Mouse (Mus musculus) intestine, postnatal 0 days (tissue): ENCODE results near the gene Gadd45b. TPM values are rescaled to one million over a fixed set of nuclear protein-coding genes. Genes with fewer than 3 reads are reported as not detected.

Source experiments
- ATAC-seq: fragments of 200-750 bp; cut with Nextera tagmentation; 2 replicates; pipeline ENCODE4 v1.8.0; 2017; ENCODE audit warnings: mild to moderate bottlenecking, moderate TSS enrichment, moderate library complexity
- H3K27ac ChIP-seq: fragments of 300-500 bp; sonication (generic); 2 replicates; pipeline ENCODE4 v1.5.1; 2014; ENCODE audit warnings: mild to moderate bottlenecking, low read depth, low read length, moderate library complexity
- H3K27me3 ChIP-seq: fragments of 300-500 bp; sonication (generic); replicated peaks from 2 replicates; pipeline ENCODE4 v1.6.1; 2014; ENCODE audit warnings: low read length, mixed read lengths; ENCODE audit not compliant: control insufficient read depth, insufficient read depth
- H3K36me3 ChIP-seq: fragments of 300-500 bp; sonication (generic); 2 replicates; pipeline ENCODE4 v1.6.1; 2014; ENCODE audit warnings: mild to moderate bottlenecking, moderate library complexity; ENCODE audit not compliant: control insufficient read depth, insufficient read depth
- H3K4me1 ChIP-seq: fragments of 300-500 bp; sonication (generic); replicated peaks from 2 replicates; pipeline ENCODE4 v1.6.1; 2014; ENCODE audit warnings: antibody characterized with exemption, low read length, mixed read lengths; ENCODE audit not compliant: control insufficient read depth, insufficient read depth
- H3K4me2 ChIP-seq: fragments of 300-500 bp; sonication (generic); replicated peaks from 2 replicates; pipeline ENCODE4 v1.6.1; 2014; ENCODE audit warnings: low read depth, mild to moderate bottlenecking, moderate library complexity
- H3K4me3 ChIP-seq: fragments of 300-500 bp; sonication (generic); 2 replicates; pipeline ENCODE4 v1.5.1; 2014; ENCODE audit warnings: low read depth, low read length
- H3K9ac ChIP-seq: fragments of 300-500 bp; sonication (generic); 2 replicates; pipeline ENCODE4 v1.6.1; 2014; ENCODE audit warnings: mild to moderate bottlenecking, low read depth, low read length
- H3K9me3 ChIP-seq: fragments of 300-500 bp; sonication (generic); 2 replicates; pipeline ENCODE4 v1.6.1; 2016; ENCODE audit warnings: mixed run types; ENCODE audit not compliant: control insufficient read depth
- CTCF ChIP-seq: sonication (generic); IDR thresholded peaks from 2 replicates; pipeline ENCODE4 v1.5.1; 2016; ENCODE audit warnings: low read depth, mild to moderate bottlenecking, control low read depth, antibody characterized with exemption, moderate library complexity
- WGBS: fragments of 180-500 bp; shearing (Covaris S2); extraction: QIAGEN DNeasy Blood & Tissue Kit; methylation state at CpG from one replicate; pipeline ENCODE4 v1.1.7; 2014; 5-methylcytosine and 5-hydroxymethylcytosine counted together
- polyA plus RNA-seq: library from polyadenylated mRNA; unstranded; fragments of >200 nt; fragmentation: Nextera tagmentation; extraction: Ambion mirVana; gene quantifications from 2 replicates; pipeline ENCODE4 v1.2.1, GENCODE M21; 2015

Gene Gadd45b
- polyA plus RNA-seq, 1 experiment from 2014 or later, result 19.9 TPM

GRCm38 (mm10) chr10:80967101-80967656 is 37.3 kb downstream of the Gadd45b start:
- no peak for TF ChIP-seq CTCF
- no peak overlapping the region for H3K4me3 ChIP-seq
- ATAC-seq, result no peak
- no peak overlapping the region for H3K4me2 ChIP-seq
- H3K27me3 ChIP-seq, result no peaks in the 10 kb centered on the region
- H3K27ac ChIP-seq, result no peak overlapping the region
- no peaks in the 10 kb centered on the region for H3K36me3 ChIP-seq
- WGBS, result 40% methylated on average over 3 of the region's 3 CpGs
- peaks cover 10% of the 10 kb centered on the region; the same call in 1 of the 2 replicates for H3K4me1 ChIP-seq
- H3K9ac ChIP-seq, result no peak overlapping the region
- H3K9me3 ChIP-seq, result no peaks in the 10 kb centered on the region

DNA sequence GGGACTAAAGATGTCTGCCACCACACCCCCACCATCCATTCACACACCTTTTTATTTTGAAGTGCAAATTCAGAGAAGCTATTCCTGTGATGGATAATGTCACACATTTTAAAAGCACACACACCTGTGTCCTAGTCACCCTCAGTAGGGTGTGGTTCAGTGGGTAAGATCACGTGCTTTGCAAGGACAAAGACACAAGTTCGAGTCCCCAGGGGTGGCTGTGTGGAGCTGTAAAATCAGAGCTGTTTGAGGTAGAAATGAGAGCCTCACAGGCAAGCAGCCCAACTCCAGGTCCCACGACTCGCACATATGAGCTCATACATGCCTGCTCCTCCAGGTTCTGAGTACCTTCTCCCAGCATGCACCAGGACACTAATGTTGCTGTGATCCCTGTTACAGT is 38.2 kb downstream of the Gadd45b start:
- no peaks in the 10 kb centered on the region for H3K9me3 ChIP-seq
- H3K4me1 ChIP-seq, result peaks cover 18% of the 10 kb centered on the region
- WGBS, result 85% methylated on average over 4 of the region's 4 CpGs
- no peak overlapping the region for H3K27ac ChIP-seq
- no peaks in the 10 kb centered on the region for H3K36me3 ChIP-seq
- no peak for ATAC-seq
- H3K9ac ChIP-seq, result no peak overlapping the region
- TF ChIP-seq CTCF, result no peak
- no peak overlapping the region for H3K4me3 ChIP-seq
- H3K27me3 ChIP-seq, result no peaks in the 10 kb centered on the region
- H3K4me2 ChIP-seq, result no peak overlapping the region

- no peak overlapping the region for H3K4me2 ChIP-seq
- no peak for ATAC-seq
- H3K9ac ChIP-seq, result no peak overlapping the region
- H3K36me3 ChIP-seq, result no peaks in the 10 kb centered on the region
- H3K27ac ChIP-seq, result no peak overlapping the region
- 94% methylated on average over 3 of the region's 3 CpGs for WGBS
- no peaks in the 10 kb centered on the region for H3K9me3 ChIP-seq
- H3K4me1 ChIP-seq, result peaks cover 15% of the 10 kb centered on the region
- no peak overlapping the region for H3K4me3 ChIP-seq
- TF ChIP-seq CTCF, result no peak
- H3K27me3 ChIP-seq, result no peaks in the 10 kb centered on the region
Measured at GRCm38 (mm10) chr10:80969298-80969697, 39.4 kb downstream of the Gadd45b start.

- Histone ChIP-seq H3K27me3 (no peaks in the 10 kb centered on the region), H3K4me3 (no peak overlapping the region), H3K27ac (no peak overlapping the region), H3K9me3 (no peaks in the 10 kb centered on the region), H3K9ac (no peak overlapping the region), H3K4me2 (no peak overlapping the region), H3K36me3 (no peaks in the 10 kb centered on the region), H3K4me1 (peaks cover 15% of the 10 kb centered on the region)
- 81% methylated on average over 8 of the region's 8 CpGs for WGBS
- ATAC-seq, result no peak
- TF ChIP-seq CTCF, result no peak
Measured at GRCm38 (mm10) chr10:80970159-80970558, 40.3 kb downstream of the Gadd45b start.

GRCm38 (mm10) chr10:80971533-80971932 is 41.7 kb downstream of the Gadd45b start:
- WGBS, result 26% methylated on average over 15 of the region's 15 CpGs

GRCm38 (mm10) chr10:80972071-80972987 is 42.5 kb downstream of the Gadd45b start:
- peaks cover 15% of the 10 kb centered on the region for H3K4me1 ChIP-seq
- no peaks in the 10 kb centered on the region for H3K9me3 ChIP-seq
- no peaks in the 10 kb centered on the region for H3K36me3 ChIP-seq
- no peak for TF ChIP-seq CTCF
- H3K27ac ChIP-seq, result 0 out of 2 replicates have a peak overlapping the region, but pooled peaks have one; percentile 41
- H3K9ac ChIP-seq, result no peak overlapping the region
- WGBS, result 42% methylated on average over 11 of the region's 11 CpGs
- no peak for ATAC-seq
- H3K4me3 ChIP-seq, result no peak overlapping the region
- H3K4me2 ChIP-seq, result no peak overlapping the region
- no peaks in the 10 kb centered on the region for H3K27me3 ChIP-seq

More at GRCm38 (mm10) chr10:80971533-80971932, 41.7 kb downstream of the Gadd45b start:
- Histone ChIP-seq H3K4me2 (0 out of 2 replicates have a peak overlapping the region, but pooled peaks have one; percentile 7), H3K9me3 (no peaks in the 10 kb centered on the region), H3K4me3 (no peak overlapping the region), H3K36me3 (no peaks in the 10 kb centered on the region), H3K27ac (0 out of 2 replicates have a peak overlapping the region, but pooled peaks have one; percentile 41), H3K9ac (no peak overlapping the region), H3K27me3 (no peaks in the 10 kb centered on the region), H3K4me1 (peaks cover 15% of the 10 kb centered on the region)
- TF ChIP-seq CTCF, result no peak
- ATAC-seq, result peak; percentile 41
